Mouse (Mus musculus): Measurements from ENCODE around the gene Ergic1. TPM values are rescaled to one million over a fixed set of nuclear protein-coding genes. Genes with fewer than 3 reads are reported as not detected.

The Ergic1 gene
- polyA plus RNA-seq (2015; fragmentation: Nextera tagmentation; extraction: Ambion mirVana): 48.6 TPM in 2 replicates

- peak within 1 kb of the TSS; percentile 65 for H3K9ac ChIP-seq (ENCODE audit: low read depth, low read length)
- WGBS: under 1% methylated on average over 33 of the region's 36 CpGs
- peak within 1 kb of the TSS; percentile 96 for H3K4me2 ChIP-seq (replicated peaks; ENCODE audit: low read depth)
- TF ChIP-seq CTCF (IDR thresholded peaks at IDR 0.05; ENCODE audit: low read depth): no peak
- ATAC-seq: peak; percentile 86
- no peaks in the 10 kb centered on the region for H3K27me3 ChIP-seq (replicated peaks; ENCODE audit: control insufficient read depth, insufficient read depth, low read length)
- no peaks in the 10 kb centered on the region for H3K9me3 ChIP-seq (ENCODE audit: control insufficient read depth)
- H3K27ac ChIP-seq (ENCODE audit: low read depth, low read length): peak within 1 kb of the TSS; percentile 71
- H3K4me1 ChIP-seq (replicated peaks; ENCODE audit: control insufficient read depth, insufficient read depth, low read length): no peaks in the 10 kb centered on the region
- 0 out of 2 replicates have a peak, but pooled peaks cover under 1% of the 10 kb centered on the region for H3K36me3 ChIP-seq (ENCODE audit: control insufficient read depth, insufficient read depth)
- peak within 1 kb of the TSS; percentile 74 for H3K4me3 ChIP-seq (ENCODE audit: low read depth, low read length)
Measured at GRCm38 (mm10) chr17:26561290-26561640, at the start of gene Ergic1. Ergic1 (plus strand) TSS chr17:26561489.

DNA sequence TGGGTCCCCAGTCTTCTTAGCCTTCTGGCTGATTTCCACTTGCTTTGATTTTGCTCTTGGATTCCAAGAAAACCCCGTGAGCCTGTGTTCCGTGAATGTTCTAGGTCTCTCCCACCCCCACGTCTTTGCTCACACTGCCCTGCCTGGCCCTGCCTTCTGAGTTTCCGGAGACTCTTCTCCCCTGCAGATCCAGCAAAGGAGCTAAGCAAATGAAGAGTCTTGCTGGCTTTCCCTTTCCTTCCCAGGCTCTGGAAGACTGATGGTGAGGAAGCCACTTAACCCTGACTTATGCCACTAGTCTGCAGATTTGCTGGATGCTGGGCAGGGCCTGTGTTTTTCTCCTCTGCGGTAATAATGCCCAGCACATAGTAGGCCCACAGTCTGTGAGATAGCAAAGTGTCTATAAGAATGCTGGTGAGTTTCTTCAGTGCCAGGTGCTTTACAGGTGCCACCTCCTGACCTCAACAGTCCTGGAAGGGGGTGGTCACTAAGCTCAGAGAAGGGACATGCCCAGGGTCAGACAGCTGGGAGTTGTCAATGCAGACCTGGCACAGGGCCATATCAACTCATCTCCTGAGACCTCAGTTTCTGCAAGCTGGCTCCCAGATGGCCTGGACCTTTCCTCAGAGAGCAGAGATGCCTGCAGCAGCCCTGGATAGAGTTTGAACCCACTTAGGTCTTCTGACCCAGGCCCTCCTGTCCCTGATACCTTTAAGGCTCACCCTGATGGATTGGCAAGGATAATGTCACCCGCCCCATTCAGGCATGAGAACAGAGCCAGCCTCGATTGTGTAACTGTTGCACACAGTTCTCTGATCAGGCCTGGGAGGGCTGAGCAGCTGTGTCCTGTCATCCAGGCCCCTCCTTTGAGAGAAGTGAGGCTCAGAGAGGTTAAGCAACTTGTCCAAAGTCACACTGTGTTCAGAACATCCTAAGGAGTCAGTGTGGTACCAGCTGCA, 49.2 kb upstream of the Ergic1 start:
- Histone ChIP-seq H3K4me1 (replicated peaks; ENCODE audit: control insufficient read depth, insufficient read depth, low read length) (0 out of 2 replicates have a peak, but pooled peaks cover 3% of the 10 kb centered on the region), H3K27me3 (replicated peaks; ENCODE audit: control insufficient read depth, insufficient read depth, low read length) (no peaks in the 10 kb centered on the region), H3K4me2 (replicated peaks; ENCODE audit: low read depth) (no peak overlapping the region), H3K36me3 (ENCODE audit: control insufficient read depth, insufficient read depth) (no peaks in the 10 kb centered on the region), H3K27ac (ENCODE audit: low read depth, low read length) (no peak overlapping the region), H3K4me3 (ENCODE audit: low read depth, low read length) (no peak overlapping the region), H3K9me3 (ENCODE audit: control insufficient read depth) (no peaks in the 10 kb centered on the region), H3K9ac (ENCODE audit: low read depth, low read length) (no peak overlapping the region)
- no peak for TF ChIP-seq CTCF (IDR thresholded peaks at IDR 0.05; ENCODE audit: low read depth)
- WGBS: 54% methylated on average over 7 of the region's 7 CpGs
- ATAC-seq: no peak

GRCm38 (mm10) chr17:26512961-26513360, 48.3 kb upstream of the Ergic1 start:
- TF ChIP-seq CTCF (IDR thresholded peaks at IDR 0.05; ENCODE audit: low read depth): no peak
- Histone ChIP-seq H3K27ac (ENCODE audit: low read depth, low read length) (no peak overlapping the region), H3K9me3 (ENCODE audit: control insufficient read depth) (no peaks in the 10 kb centered on the region), H3K4me1 (replicated peaks; ENCODE audit: control insufficient read depth, insufficient read depth, low read length) (0 out of 2 replicates have a peak, but pooled peaks cover 3% of the 10 kb centered on the region), H3K4me3 (ENCODE audit: low read depth, low read length) (no peak overlapping the region), H3K9ac (ENCODE audit: low read depth, low read length) (no peak overlapping the region), H3K36me3 (ENCODE audit: control insufficient read depth, insufficient read depth) (no peaks in the 10 kb centered on the region), H3K27me3 (replicated peaks; ENCODE audit: control insufficient read depth, insufficient read depth, low read length) (no peaks in the 10 kb centered on the region), H3K4me2 (replicated peaks; ENCODE audit: low read depth) (no peak overlapping the region)
- no peak for ATAC-seq
- 62% methylated on average over 7 of the region's 7 CpGs for WGBS

DNA sequence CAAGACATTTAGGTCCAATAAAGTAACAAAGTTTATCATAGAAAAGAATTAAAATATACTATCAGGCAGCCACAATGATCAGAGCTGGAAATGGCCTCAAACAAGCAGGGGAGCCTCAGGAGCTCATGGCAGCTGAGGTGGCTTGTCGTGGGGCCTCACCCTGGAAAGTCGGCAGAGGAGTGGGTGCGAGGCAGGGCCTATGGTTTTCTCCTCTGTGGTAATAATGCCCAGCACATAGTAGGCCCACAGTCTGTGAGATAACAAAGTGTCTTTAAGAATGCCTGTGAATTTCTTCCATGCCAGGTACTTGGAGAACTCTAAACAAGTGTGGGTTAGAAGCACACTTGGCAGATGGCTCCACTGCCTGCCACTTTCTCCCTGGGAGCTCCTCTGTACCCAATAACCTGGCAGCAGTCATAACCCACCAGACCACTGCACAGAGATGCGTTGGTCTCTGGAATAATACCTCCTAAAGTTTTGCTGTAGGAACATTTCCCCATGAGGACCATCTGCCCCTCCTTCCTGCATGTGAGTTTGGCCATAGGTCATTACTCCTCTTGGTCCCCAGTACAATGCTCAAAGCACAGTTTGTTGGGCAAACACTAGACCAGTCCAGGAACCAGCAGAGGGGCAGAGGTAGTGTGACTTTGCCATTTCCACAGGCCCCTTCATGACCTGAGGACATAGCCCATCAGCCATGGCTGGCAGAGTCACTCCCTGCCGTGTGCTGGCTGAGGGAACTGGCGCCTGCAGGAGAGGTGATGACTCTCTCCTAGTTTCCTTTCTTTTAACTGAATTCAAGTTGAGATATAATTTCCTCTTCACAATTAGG, 47.6 kb upstream of the Ergic1 start:
- H3K36me3 ChIP-seq (ENCODE audit: control insufficient read depth, insufficient read depth): no peaks in the 10 kb centered on the region
- no peak overlapping the region for H3K4me3 ChIP-seq (ENCODE audit: low read depth, low read length)
- no peak overlapping the region for H3K4me2 ChIP-seq (replicated peaks; ENCODE audit: low read depth)
- no peak overlapping the region for H3K27ac ChIP-seq (ENCODE audit: low read depth, low read length)
- H3K9me3 ChIP-seq (ENCODE audit: control insufficient read depth): no peaks in the 10 kb centered on the region
- no peaks in the 10 kb centered on the region for H3K27me3 ChIP-seq (replicated peaks; ENCODE audit: control insufficient read depth, insufficient read depth, low read length)
- H3K9ac ChIP-seq (ENCODE audit: low read depth, low read length): no peak overlapping the region
- H3K4me1 ChIP-seq (replicated peaks; ENCODE audit: control insufficient read depth, insufficient read depth, low read length): 0 out of 2 replicates have a peak, but pooled peaks cover 3% of the 10 kb centered on the region
- no peak for ATAC-seq
- WGBS: 82% methylated on average over 6 of the region's 6 CpGs
- no peak for TF ChIP-seq CTCF (IDR thresholded peaks at IDR 0.05; ENCODE audit: low read depth)

DNA sequence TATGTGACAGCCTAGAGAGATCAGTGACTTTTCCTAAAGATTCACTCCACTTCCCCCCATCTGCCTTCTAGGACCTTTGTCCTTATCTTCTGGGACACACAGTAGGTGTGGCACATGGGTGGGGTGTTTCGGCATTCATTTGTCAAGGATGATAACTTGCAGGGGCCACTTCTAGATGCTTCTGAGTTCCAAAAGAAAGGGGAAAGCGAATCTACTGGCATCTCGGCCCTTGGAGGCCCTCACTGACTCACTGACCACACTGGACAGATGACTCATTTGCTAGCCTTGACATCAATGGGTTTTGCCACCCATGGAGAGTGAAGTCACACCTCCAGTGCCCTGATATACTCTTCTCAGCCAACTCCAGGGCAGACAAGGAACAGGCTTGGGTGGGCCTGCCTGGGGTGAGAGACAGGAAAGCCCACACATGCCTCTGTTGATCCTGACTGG, 46.7 kb upstream of the Ergic1 start:
- no peak overlapping the region for H3K27ac ChIP-seq (ENCODE audit: low read depth, low read length)
- WGBS: 62% methylated on average over 3 of the region's 3 CpGs
- no peak for TF ChIP-seq CTCF (IDR thresholded peaks at IDR 0.05; ENCODE audit: low read depth)
- H3K9ac ChIP-seq (ENCODE audit: low read depth, low read length): no peak overlapping the region
- H3K27me3 ChIP-seq (replicated peaks; ENCODE audit: control insufficient read depth, insufficient read depth, low read length): no peaks in the 10 kb centered on the region
- H3K4me1 ChIP-seq (replicated peaks; ENCODE audit: control insufficient read depth, insufficient read depth, low read length): 0 out of 2 replicates have a peak, but pooled peaks cover 3% of the 10 kb centered on the region
- no peak overlapping the region for H3K4me2 ChIP-seq (replicated peaks; ENCODE audit: low read depth)
- no peak overlapping the region for H3K4me3 ChIP-seq (ENCODE audit: low read depth, low read length)
- ATAC-seq: no peak
- H3K36me3 ChIP-seq (ENCODE audit: control insufficient read depth, insufficient read depth): no peaks in the 10 kb centered on the region
- no peaks in the 10 kb centered on the region for H3K9me3 ChIP-seq (ENCODE audit: control insufficient read depth)

- Histone ChIP-seq H3K9ac (ENCODE audit: low read depth, low read length) (no peak overlapping the region), H3K4me1 (replicated peaks; ENCODE audit: control insufficient read depth, insufficient read depth, low read length) (0 out of 2 replicates have a peak, but pooled peaks cover 3% of the 10 kb centered on the region), H3K27me3 (replicated peaks; ENCODE audit: control insufficient read depth, insufficient read depth, low read length) (no peaks in the 10 kb centered on the region), H3K9me3 (ENCODE audit: control insufficient read depth) (no peaks in the 10 kb centered on the region), H3K36me3 (ENCODE audit: control insufficient read depth, insufficient read depth) (no peaks in the 10 kb centered on the region), H3K27ac (ENCODE audit: low read depth, low read length) (no peak overlapping the region), H3K4me3 (ENCODE audit: low read depth, low read length) (no peak overlapping the region), H3K4me2 (replicated peaks; ENCODE audit: low read depth) (no peak overlapping the region)
- no peak for ATAC-seq
- TF ChIP-seq CTCF (IDR thresholded peaks at IDR 0.05; ENCODE audit: low read depth): no peak
- 73% methylated on average over 4 of the region's 4 CpGs for WGBS
Measured at GRCm38 (mm10) chr17:26515675-26516074, 45.6 kb upstream of the Ergic1 start.

Data from intestine, postnatal 0 days (tissue).